Mouse (Mus musculus) retina, adult 2 months (tissue): ENCODE results near the gene Atpaf1.

Source experiments
- DNase-seq: peaks from one replicate; pipeline ENCODE4 v3.0.0-alpha.2; 2012; ENCODE audit warnings: low read depth, low spot score

Atpaf1 gene

DNA sequence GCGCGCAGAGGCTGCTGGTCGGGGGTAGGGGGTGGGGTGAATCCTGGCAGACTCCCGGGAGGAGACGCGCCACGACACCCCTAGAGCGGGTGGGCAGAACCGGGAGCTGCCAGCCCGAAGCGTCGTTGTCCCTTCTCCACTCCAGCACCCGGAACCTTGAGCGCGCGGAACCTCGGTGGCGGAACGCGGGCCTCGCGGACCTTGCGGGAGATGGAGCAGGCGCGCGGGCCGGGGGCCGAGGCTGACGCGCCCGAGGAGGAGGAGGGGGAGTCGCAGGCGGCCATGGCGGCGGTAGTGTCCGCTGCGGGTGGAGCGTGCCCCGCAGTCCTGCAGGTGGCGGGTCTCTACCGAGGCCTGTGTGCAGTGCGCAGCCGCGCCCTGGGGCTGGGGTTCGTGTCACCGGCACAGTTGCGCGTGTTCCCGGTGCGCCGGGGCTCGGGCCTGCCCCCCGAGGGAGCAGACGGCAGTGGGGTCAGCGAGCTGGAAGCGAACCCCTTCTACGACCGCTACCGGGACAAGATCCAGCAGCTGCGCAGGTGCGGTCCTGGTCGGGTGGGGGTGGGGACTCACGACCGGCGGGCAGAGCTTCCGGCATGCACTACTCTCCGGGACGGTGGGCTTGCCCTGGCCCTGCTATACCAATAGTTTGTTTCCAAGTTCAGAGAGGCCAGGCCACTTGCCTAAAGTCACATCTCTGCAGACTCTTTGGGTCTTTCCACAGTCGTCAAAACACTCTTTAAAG, at the start of gene Atpaf1:
Atpaf1 (plus strand) TSS at position 44 of the 742 bp plus-strand sequence.
- DNase-seq = peak; percentile 43

DNA sequence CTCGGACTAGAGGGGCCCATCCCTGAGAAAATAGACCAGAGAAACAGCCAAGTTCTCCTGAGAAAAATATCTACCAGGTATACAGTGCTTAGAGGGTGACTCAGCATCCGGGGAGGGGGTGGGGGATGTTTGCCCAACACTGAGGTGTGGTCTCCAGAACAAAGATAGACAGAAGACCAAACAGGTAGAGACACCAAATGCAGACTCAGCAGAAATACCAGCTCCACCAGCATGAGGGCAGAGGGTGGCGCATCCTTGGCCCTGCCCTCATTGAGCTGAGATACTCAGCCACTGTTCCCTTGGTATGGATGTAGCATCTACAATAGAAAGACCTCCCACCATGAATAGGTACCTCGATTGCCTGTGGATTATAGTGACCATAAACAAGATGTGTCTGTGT, 49.7 kb upstream of the Atpaf1 start:
- no peak for DNase-seq

- DNase-seq = peak; percentile 91
Observed at GRCm38 (mm10) chr4:115737551-115738041, 47.0 kb upstream of the Atpaf1 start, which contains the start of gene Efcab14. TSS of gene Efcab14 (plus strand) at chr4:115737744.

DNA sequence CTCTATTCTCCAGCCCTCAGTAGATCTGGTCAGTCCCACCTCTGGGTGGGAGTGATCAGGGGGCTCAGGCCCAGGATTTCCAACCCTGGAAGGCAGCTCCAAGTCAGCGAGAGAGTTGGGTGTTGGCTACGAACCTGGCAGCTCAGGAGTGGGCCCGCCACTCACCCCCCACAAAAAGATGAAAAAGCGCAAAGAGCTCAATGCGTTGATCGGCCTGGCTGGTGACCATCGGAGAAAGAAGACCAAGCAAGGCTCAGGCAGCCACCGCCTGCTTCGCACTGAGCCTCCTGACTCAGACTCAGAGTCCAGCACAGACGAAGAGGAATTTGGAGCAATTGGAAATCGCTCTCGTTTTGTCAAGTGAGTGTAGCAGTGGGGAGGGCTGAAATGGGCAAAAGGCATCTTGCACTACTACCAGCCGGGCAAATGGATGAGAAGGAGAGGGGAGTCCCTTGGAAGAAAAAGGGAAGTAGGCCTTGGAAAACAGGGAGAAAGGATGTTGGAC, 46.1 kb upstream of the Atpaf1 start:
- DNase-seq = no peak

DNA sequence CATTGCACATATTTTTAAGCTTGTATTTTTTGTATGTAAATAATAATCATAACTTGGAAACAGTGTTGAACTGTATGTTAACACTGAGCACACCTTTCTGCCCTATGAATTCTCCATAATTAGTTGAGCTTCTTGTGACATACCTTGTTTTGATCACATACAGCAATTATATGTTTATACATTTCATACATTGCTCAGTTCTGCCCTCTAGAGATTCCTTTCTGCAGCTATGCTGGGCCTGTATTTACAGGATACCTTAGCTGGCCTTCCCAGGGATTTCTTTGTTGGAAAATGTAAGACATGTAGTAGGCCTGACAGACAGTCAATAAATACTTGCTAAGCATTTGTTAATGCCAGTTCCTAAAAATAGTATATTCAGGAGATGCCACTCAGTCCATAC, 42.0 kb upstream of the Atpaf1 start:
- DNase-seq = no peak

GRCm38 (mm10) chr4:115743096-115743495, 41.5 kb upstream of the Atpaf1 start:
- DNase-seq = no peak

DNA sequence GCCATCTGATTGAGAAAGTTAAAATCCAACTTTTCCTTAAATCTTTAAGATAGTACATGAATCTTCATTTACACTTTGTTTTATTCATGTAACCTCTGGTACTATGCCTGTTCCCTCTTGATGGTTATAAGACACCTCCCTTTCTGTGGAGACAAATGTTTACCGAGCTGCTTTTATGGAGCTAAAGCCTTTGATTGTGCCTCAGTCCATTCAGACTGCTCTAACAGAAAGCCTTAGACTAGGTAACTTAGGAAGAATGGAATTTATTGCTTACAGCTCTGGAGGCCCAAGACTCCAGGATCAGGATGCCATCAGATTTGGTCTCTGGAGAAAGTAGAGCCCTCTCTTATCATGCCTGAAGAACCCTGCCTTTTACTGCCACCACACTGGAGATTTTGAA, 36.4 kb upstream of the Atpaf1 start:
- no peak for DNase-seq

- no peak for DNase-seq
Observed at GRCm38 (mm10) chr4:115749336-115749735, 35.3 kb upstream of the Atpaf1 start.

- DNase-seq = no peak
Observed at GRCm38 (mm10) chr4:115754101-115754500, 30.5 kb upstream of the Atpaf1 start.

GRCm38 (mm10) chr4:115754851-115755250, 29.8 kb upstream of the Atpaf1 start:
- no peak for DNase-seq

GRCm38 (mm10) chr4:115761206-115761605, 23.4 kb upstream of the Atpaf1 start:
- DNase-seq = no peak

- no peak for DNase-seq
Observed at GRCm38 (mm10) chr4:115764581-115764980, 20.0 kb upstream of the Atpaf1 start.

DNA sequence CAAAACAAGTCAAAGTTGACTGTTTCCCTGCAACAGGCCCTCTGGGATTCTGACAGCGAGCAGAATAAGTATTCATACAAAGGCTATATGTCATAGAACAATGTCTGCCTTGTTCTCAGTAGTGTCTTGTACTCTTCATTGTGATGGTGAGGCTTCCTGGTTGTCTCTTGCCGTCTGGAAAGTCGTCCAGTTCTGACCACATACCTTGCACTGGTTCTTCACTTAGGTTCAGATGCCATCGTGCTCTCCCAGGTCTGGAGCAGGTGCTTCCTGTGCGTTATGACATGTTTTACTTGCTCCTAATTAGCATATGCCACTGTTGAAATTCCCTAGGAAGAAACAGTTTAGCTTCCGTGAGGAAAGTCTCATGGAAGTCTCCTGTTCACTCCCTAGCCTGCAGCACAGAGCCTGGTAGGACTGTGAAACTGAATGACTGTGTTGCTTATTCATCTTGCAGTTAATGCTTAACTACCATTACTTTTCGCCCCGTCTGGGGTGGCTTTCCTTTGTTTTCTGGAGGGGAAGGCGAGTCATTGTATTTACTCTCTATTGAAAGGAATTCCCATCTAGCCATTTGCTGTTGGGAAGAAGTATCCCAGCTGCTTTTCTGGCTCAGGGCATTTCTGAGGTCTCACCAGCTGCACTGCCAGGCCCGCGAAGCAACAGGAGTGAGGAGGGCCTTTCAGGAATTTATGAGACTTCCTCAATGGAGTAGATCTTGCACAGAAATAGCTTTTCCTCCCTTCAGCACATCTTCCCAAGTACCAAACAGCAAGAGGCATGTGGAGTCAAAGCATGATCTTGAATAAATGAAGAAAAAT, 16.8 kb upstream of the Atpaf1 start:
- DNase-seq = no peak

DNA sequence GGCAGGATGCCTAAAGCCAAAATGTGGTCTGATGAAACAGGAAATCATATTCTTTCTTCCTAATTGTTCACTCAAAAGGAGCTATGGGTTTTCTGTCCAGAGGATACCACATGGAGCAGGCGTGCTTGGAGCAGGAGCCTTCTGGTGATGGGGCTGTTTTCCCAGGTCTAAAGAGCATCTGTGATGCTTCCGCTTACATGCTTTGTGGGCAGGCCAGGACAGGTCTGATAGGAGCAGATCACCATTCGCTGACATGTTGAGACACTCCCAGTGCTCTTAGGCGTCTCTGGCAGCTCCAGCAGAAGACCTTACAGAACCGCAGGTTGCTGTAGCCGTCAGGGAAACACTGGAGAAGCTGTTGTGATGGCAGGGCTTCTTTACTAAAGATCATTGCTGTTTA, 9.6 kb upstream of the Atpaf1 start:
- DNase-seq = no peak

DNA sequence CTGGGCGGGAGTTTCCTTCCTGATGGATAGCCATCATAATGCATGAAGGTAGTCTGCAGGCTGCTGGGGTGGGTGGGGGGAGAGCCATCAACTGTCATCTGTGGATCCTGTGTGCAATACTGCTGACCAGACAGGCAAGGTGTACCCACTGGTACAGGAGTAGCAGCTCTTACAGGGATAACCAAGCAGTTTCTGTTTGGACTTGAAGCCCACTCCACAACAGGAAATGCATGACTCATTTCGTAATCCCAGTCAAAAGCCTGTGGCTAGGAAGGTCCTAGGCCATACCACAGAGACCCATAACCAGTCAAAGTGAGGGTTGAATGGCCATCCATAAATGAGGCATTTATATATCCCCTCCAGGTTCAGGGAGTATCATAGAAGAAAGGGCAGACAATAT, 7.0 kb upstream of the Atpaf1 start:
- DNase-seq = no peak

- DNase-seq = no peak
Observed at GRCm38 (mm10) chr4:115780269-115780668, 4.3 kb upstream of the Atpaf1 start.

- DNase-seq = no peak
Observed at GRCm38 (mm10) chr4:115780918-115781317, 3.7 kb upstream of the Atpaf1 start, which contains the start of gene Tex38. TSS of gene Tex38 (minus strand) at chr4:115781018.

- DNase-seq = no peak
Observed at GRCm38 (mm10) chr4:115782026-115782805, 2.4 kb upstream of the Atpaf1 start.

DNA sequence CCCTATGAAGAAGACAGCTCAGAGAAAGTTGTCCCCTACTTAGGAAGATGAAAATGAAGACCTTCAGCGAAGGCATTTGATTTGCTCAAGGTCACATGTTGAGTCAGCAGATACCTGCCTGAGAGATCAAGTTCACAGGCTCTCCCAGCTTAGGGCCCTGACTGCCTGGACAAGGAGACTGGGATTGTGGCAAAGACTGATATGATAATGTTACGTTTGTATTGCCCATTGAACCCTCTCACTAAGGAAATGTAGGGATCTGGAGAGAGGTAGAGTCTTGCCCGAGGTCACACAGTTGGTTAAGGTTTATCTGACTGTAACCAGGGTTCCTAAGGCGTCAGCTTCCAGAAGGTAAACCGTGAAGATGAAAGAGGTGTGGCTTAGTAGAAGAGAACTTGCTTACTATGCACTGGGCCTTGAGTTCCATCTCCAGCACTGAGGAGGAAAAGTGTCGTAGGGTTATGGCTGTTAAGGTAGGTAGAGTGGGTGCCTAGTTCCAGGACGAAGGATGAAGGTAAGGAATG, 961 bp downstream of the Atpaf1 start:
- DNase-seq = no peak

DNA sequence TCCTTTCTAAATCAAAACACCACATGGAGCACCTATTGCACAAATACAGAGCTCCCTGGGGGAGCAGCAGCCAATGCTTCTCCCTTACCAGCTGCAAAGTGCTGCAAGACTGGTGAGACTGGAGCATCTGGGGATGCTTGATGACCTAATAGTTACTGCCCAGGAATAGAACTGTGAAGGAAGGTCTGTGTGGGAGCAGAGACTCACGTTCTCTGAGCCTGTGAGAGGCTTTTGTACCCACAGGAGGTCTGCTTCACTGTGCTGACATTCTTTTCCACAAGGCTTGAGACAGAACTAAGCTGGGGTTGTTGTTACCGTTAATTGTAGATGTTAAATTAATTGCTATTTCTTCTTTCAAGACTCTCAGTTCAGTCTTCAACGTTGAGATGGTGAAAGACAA, 6.3 kb downstream of the Atpaf1 start:
- DNase-seq = no peak

- no peak for DNase-seq
Observed at GRCm38 (mm10) chr4:115795360-115795759, 10.7 kb downstream of the Atpaf1 start.
